Mouse (Mus musculus) liver, embryonic 11.5 days (tissue): ENCODE data around the gene Sypl. TPM values are rescaled to one million over a fixed set of nuclear protein-coding genes. Genes with fewer than 3 reads are reported as not detected.

Source experiments
- polyA plus RNA-seq: library from polyadenylated mRNA; unstranded; fragments of >200 nt; fragmentation: Nextera tagmentation; extraction: Ambion mirVana; gene quantifications from 2 replicates; pipeline ENCODE4 v1.2.1, GENCODE M21; 2014

The Sypl gene
- polyA plus RNA-seq, 1 experiment from 2014 or later, result 72.6 TPM

Other genes with a start within 250 kb of the Sypl start
- 27.3 and 30.7 TPM in 2 replicates for gene Nampt, start 134.3 kb upstream of the Sypl start, polyA plus RNA-seq
- gene Cdhr3, start 139.0 kb downstream of the Sypl start, polyA plus RNA-seq, result not detected in 2 replicates
- gene Atxn7l1, start 193.8 kb downstream of the Sypl start, polyA plus RNA-seq, result 28.5 and 28.9 TPM in 2 replicates